Comparison of ENCODE assay signal across 8 mouse cellular contexts in genomic region chr7:19491731-19492130, GRCm38 (mm10). TPM values are rescaled to one million over a fixed set of nuclear protein-coding genes. Genes with fewer than 3 reads are reported as not detected.
DNase-seq lines count a peak whose midpoint lies in the region; ATAC-seq and TF ChIP-seq lines count a peak whose summit lies in the region.

No protein-coding gene starts in this region.

- TF ChIP-seq POLR2A in testis, adult 2 months (IDR thresholded peaks at IDR 0.05; ENCODE audit: control insufficient read depth, low read depth, low read length): no peak

- no peak for DNase-seq in testis, postnatal 14 days (ENCODE audit: low spot score)
- DNase-seq in heart, adult 18-20 months: peak; percentile 40 to 54
- DNase-seq in neural tube, embryonic 11.5 days (ENCODE audit: low spot score): no peak
- no peak for DNase-seq in urinary bladder, postnatal 10 days (ENCODE audit: low spot score)
- no peak for DNase-seq in cerebellum, postnatal 36 days

- H3K9me3 ChIP-seq in intestine, postnatal 0 days (ENCODE audit: control insufficient read depth): no peaks in the 10 kb centered on the region
- no peaks in the 10 kb centered on the region for H3K9me3 ChIP-seq in liver, embryonic 16.5 days (replicated peaks; ENCODE audit: control insufficient read depth, low read length)
- H3K9me3 ChIP-seq in neural tube, embryonic 11.5 days (ENCODE audit: control insufficient read depth, low read length): no peaks in the 10 kb centered on the region

- 4% methylated on average over 26 of the region's 26 CpGs for WGBS in intestine, postnatal 0 days
- 13% methylated on average over 26 of the region's 26 CpGs for WGBS in liver, embryonic 16.5 days (ENCODE audit: insufficient replicate concordance)
- WGBS in neural tube, embryonic 11.5 days: 3% methylated on average over 26 of the region's 26 CpGs

- H3K27ac ChIP-seq in testis, adult 2 months (ENCODE audit: control insufficient read depth, insufficient read depth, low read depth, low read length): peak overlapping the region; percentile 71
- no peak overlapping the region for H3K27ac ChIP-seq in intestine, postnatal 0 days (ENCODE audit: low read depth, low read length)
- no peak overlapping the region for H3K27ac ChIP-seq in liver, embryonic 16.5 days (ENCODE audit: low read length)
- H3K27ac ChIP-seq in neural tube, embryonic 11.5 days (ENCODE audit: low read depth, low read length): no peak overlapping the region

- no peak overlapping the region for H3K4me3 ChIP-seq in testis, adult 2 months (ENCODE audit: control insufficient read depth, low read depth, low read length)
- no peak overlapping the region; the same call in 1 of the 2 replicates for H3K4me3 ChIP-seq in intestine, postnatal 0 days (ENCODE audit: low read depth, low read length)
- H3K4me3 ChIP-seq in liver, embryonic 16.5 days (ENCODE audit: low read depth, low read length): no peak overlapping the region
- H3K4me3 ChIP-seq in neural tube, embryonic 11.5 days (ENCODE audit: low read depth, low read length): 0 out of 2 replicates have a peak overlapping the region, but pooled peaks have one; percentile 5

- no peaks in the 10 kb centered on the region for H3K36me3 ChIP-seq in testis, adult 2 months (ENCODE audit: control insufficient read depth, insufficient read depth, low read length)
- H3K36me3 ChIP-seq in intestine, postnatal 0 days (ENCODE audit: control insufficient read depth, insufficient read depth): no peaks in the 10 kb centered on the region
- H3K36me3 ChIP-seq in liver, embryonic 16.5 days (ENCODE audit: control insufficient read depth, insufficient read depth): no peaks in the 10 kb centered on the region
- no peaks in the 10 kb centered on the region for H3K36me3 ChIP-seq in neural tube, embryonic 11.5 days (ENCODE audit: control insufficient read depth, insufficient read depth, low read length)

- H3K4me2 ChIP-seq in intestine, postnatal 0 days (replicated peaks; ENCODE audit: low read depth): peak overlapping the region; percentile 33; the same call in 1 of the 2 replicates
- H3K4me2 ChIP-seq in liver, embryonic 16.5 days (ENCODE audit: low read depth, low read length): peak overlapping the region; percentile 24; the same call in 1 of the 2 replicates
- 0 out of 2 replicates have a peak overlapping the region, but pooled peaks have one; percentile 8 for H3K4me2 ChIP-seq in neural tube, embryonic 11.5 days (ENCODE audit: low read depth)

- TF ChIP-seq CTCF in testis, adult 2 months (IDR thresholded peaks at IDR 0.05; ENCODE audit: control insufficient read depth, insufficient read depth, insufficient replicate concordance, low read depth, low read length): no peak
- TF ChIP-seq CTCF in intestine, postnatal 0 days (IDR thresholded peaks at IDR 0.05; ENCODE audit: low read depth): peak; percentile 59

- H3K9ac ChIP-seq in intestine, postnatal 0 days (ENCODE audit: low read depth, low read length): no peak overlapping the region
- H3K9ac ChIP-seq in liver, embryonic 16.5 days (ENCODE audit: low read depth, low read length): no peak overlapping the region
- H3K9ac ChIP-seq in neural tube, embryonic 11.5 days (ENCODE audit: low read length): no peak overlapping the region

- H3K27me3 ChIP-seq in testis, adult 2 months (ENCODE audit: control insufficient read depth, insufficient read depth, low read length): no peaks in the 10 kb centered on the region
- H3K27me3 ChIP-seq in intestine, postnatal 0 days (replicated peaks; ENCODE audit: control insufficient read depth, insufficient read depth, low read length): peaks cover 38% of the 10 kb centered on the region
- peaks cover 15% of the 10 kb centered on the region for H3K27me3 ChIP-seq in liver, embryonic 16.5 days (ENCODE audit: control insufficient read depth, insufficient read depth, low read depth, low read length)
- peaks cover 44% of the 10 kb centered on the region for H3K27me3 ChIP-seq in neural tube, embryonic 11.5 days (ENCODE audit: control insufficient read depth, insufficient read depth, low read length)

- H3K4me1 ChIP-seq in testis, adult 2 months (ENCODE audit: control insufficient read depth, insufficient read depth, low read length): peaks cover 21% of the 10 kb centered on the region
- H3K4me1 ChIP-seq in intestine, postnatal 0 days (replicated peaks; ENCODE audit: control insufficient read depth, insufficient read depth, low read length): 0 out of 2 replicates have a peak, but pooled peaks cover 4% of the 10 kb centered on the region
- no peaks in the 10 kb centered on the region; the same call in none of the 2 replicates for H3K4me1 ChIP-seq in liver, embryonic 16.5 days (ENCODE audit: control insufficient read depth, low read depth, low read length)
- 0 out of 2 replicates have a peak, but pooled peaks cover 3% of the 10 kb centered on the region for H3K4me1 ChIP-seq in neural tube, embryonic 11.5 days (ENCODE audit: control insufficient read depth, insufficient read depth, low read length)

- ATAC-seq in intestine, postnatal 0 days: 0 out of 2 replicates have a peak, but pooled peaks have one; percentile 19
- ATAC-seq in liver, embryonic 16.5 days (ENCODE audit: low read depth): 0 out of 2 replicates have a peak, but pooled peaks have one; percentile 20
- no peak for ATAC-seq in neural tube, embryonic 11.5 days (ENCODE audit: insufficient read depth, low FRiP score, low TSS enrichment)

RNA-seq across cellular contexts. Expression of gene Bloc1s3, which starts 16.4 kb away (rescaled TPM):
- 3.0 and 3.7 TPM in 2 replicates for polyA plus RNA-seq in testis, adult 2 months (2012; rRNA removed)
- 1 to 10 TPM; 2.7 to 2.8 TPM for total RNA-seq in heart, adult 18-20 months (2021)
- 3.4 TPM in 2 replicates for polyA plus RNA-seq in intestine, postnatal 0 days (2015; fragmentation: Nextera tagmentation; extraction: Ambion mirVana)
- polyA plus RNA-seq in liver, embryonic 16.5 days (2015; fragmentation: Nextera tagmentation; extraction: Ambion mirVana): 0.65 and 0.72 TPM in 2 replicates
- polyA plus RNA-seq in neural tube, embryonic 11.5 days (2014; fragmentation: Nextera tagmentation; extraction: Ambion mirVana): 2.0 and 2.7 TPM in 2 replicates

RNA-seq across cellular contexts. Expression of gene Trappc6a, which starts 16.5 kb away (rescaled TPM):
- 61.1 and 62.1 TPM in 2 replicates for polyA plus RNA-seq in testis, adult 2 months (2012; rRNA removed)
- 10 to 100 TPM; 44.3 to 45.3 TPM for total RNA-seq in heart, adult 18-20 months (2021)
- polyA plus RNA-seq in intestine, postnatal 0 days (2015; fragmentation: Nextera tagmentation; extraction: Ambion mirVana): 108 and 118 TPM in 2 replicates
- polyA plus RNA-seq in liver, embryonic 16.5 days (2015; fragmentation: Nextera tagmentation; extraction: Ambion mirVana): 37.2 and 37.4 TPM in 2 replicates
- 49.3 and 54.0 TPM in 2 replicates for polyA plus RNA-seq in neural tube, embryonic 11.5 days (2014; fragmentation: Nextera tagmentation; extraction: Ambion mirVana)

RNA-seq across cellular contexts. Expression of gene Nkpd1, which starts 25.9 kb away (rescaled TPM):
- polyA plus RNA-seq in testis, adult 2 months (2012; rRNA removed): 5.6 and 6.9 TPM in 2 replicates
- under 1 TPM in 1 of 2 experiments, not detected in 1; 0.18 TPM for total RNA-seq in heart, adult 18-20 months (2021)
- not detected in 2 replicates for polyA plus RNA-seq in intestine, postnatal 0 days (2015; fragmentation: Nextera tagmentation; extraction: Ambion mirVana)
- polyA plus RNA-seq in liver, embryonic 16.5 days (2015; fragmentation: Nextera tagmentation; extraction: Ambion mirVana): not detected in 2 replicates
- polyA plus RNA-seq in neural tube, embryonic 11.5 days (2014; fragmentation: Nextera tagmentation; extraction: Ambion mirVana): not detected in 2 replicates

RNA-seq across cellular contexts. Expression of gene Exoc3l2, which starts 28.6 kb away (rescaled TPM):
- polyA plus RNA-seq in testis, adult 2 months (2012; rRNA removed): 26.1 and 27.2 TPM in 2 replicates
- 1 to 10 TPM in 1 of 2 experiments, under 1 TPM in 1; 0.77 to 1.1 TPM for total RNA-seq in heart, adult 18-20 months (2021)
- polyA plus RNA-seq in intestine, postnatal 0 days (2015; fragmentation: Nextera tagmentation; extraction: Ambion mirVana): 1.1 and 1.9 TPM in 2 replicates
- polyA plus RNA-seq in liver, embryonic 16.5 days (2015; fragmentation: Nextera tagmentation; extraction: Ambion mirVana): 0.54 and 0.55 TPM in 2 replicates
- 1.2 and 1.6 TPM in 2 replicates for polyA plus RNA-seq in neural tube, embryonic 11.5 days (2014; fragmentation: Nextera tagmentation; extraction: Ambion mirVana)

RNA-seq across cellular contexts. Expression of gene Mark4, which starts 33.1 kb away (rescaled TPM):
- polyA plus RNA-seq in testis, adult 2 months (2012; rRNA removed): 13.2 and 14.1 TPM in 2 replicates
- total RNA-seq in heart, adult 18-20 months (2021): 10 to 100 TPM; 21.3 to 22.1 TPM
- 4.2 and 4.7 TPM in 2 replicates for polyA plus RNA-seq in intestine, postnatal 0 days (2015; fragmentation: Nextera tagmentation; extraction: Ambion mirVana)
- polyA plus RNA-seq in liver, embryonic 16.5 days (2015; fragmentation: Nextera tagmentation; extraction: Ambion mirVana): 0.99 and 1.3 TPM in 2 replicates
- polyA plus RNA-seq in neural tube, embryonic 11.5 days (2014; fragmentation: Nextera tagmentation; extraction: Ambion mirVana): 14.1 and 16.4 TPM in 2 replicates

Comparison
In these comparisons a context has a peak if more than half of its experiments do, and no peak if none do; other contexts are left out.
1. DNase-seq: peak in heart, adult 18-20 months (2 of 2); none in testis, postnatal 14 days (single experiment), neural tube, embryonic 11.5 days (single experiment), urinary bladder, postnatal 10 days (single experiment) and cerebellum, postnatal 36 days (0 of 2).
2. Peak in every context shown above with its lines, with median percentiles within 50 percentile points of each other: H3K4me2 ChIP-seq.